Mouse (Mus musculus): ENCODE results near the gene S1pr2.

GRCm38 (mm10) chr9:20946066-20946880, 30.3 kb downstream of the S1pr2 start:
- TF ChIP-seq CTCF (conservative IDR thresholded peaks at IDR 0.05; ENCODE audit: low read length) (no peak), NANOG (IDR thresholded peaks at IDR 0.05; ENCODE audit: borderline replicate concordance, low read length) (no peak), POU5F1 (IDR thresholded peaks at IDR 0.05; ENCODE audit: borderline replicate concordance, low read length) (no peak)
